18 mouse cellular contexts compared by ENCODE assay signal in genomic region chr5:69705168-69705532, GRCm38 (mm10).
DNase-seq lines count a peak whose midpoint lies in the region; ATAC-seq and TF ChIP-seq lines count a peak whose summit lies in the region.
"Had no signal": no experiment of that assay in that cellular context is flagged by ENCODE, and none has a peak within 500 bp of the region (broad histone marks: within the 10 kb centered on the region; RNA-seq: fewer than 3 reads in every experiment).

No protein-coding gene starts in this region.

- no peak overlapping the region for H3K4me3 ChIP-seq in forebrain, embryonic 14.5 days (ENCODE audit: low read depth, low read length)
- no peak overlapping the region for H3K4me3 ChIP-seq in forebrain, embryonic 11.5 days (ENCODE audit: low read depth, low read length)
- no peak overlapping the region for H3K4me3 ChIP-seq in forebrain, postnatal 0 days (ENCODE audit: low read depth, low read length)
- no peak overlapping the region for H3K4me3 ChIP-seq in midbrain, embryonic 14.5 days (replicated peaks; ENCODE audit: low read depth, low read length)
- H3K4me3 ChIP-seq in intestine, embryonic 16.5 days (ENCODE audit: low read length): no peak overlapping the region
- H3K4me3 ChIP-seq: embryonic facial prominence, embryonic 15.5 days; left cerebral cortex, adult 2 months had no signal

- H3K27me3 ChIP-seq in forebrain, embryonic 14.5 days (replicated peaks; ENCODE audit: control insufficient read depth, insufficient read depth, low read length): no peaks in the 10 kb centered on the region
- H3K27me3 ChIP-seq in forebrain, embryonic 11.5 days (ENCODE audit: control insufficient read depth, insufficient read depth, low read length): no peaks in the 10 kb centered on the region
- no peaks in the 10 kb centered on the region for H3K27me3 ChIP-seq in forebrain, postnatal 0 days (ENCODE audit: insufficient read depth, low read length)
- H3K27me3 ChIP-seq in midbrain, embryonic 14.5 days (ENCODE audit: control insufficient read depth, insufficient read depth, low read length): no peaks in the 10 kb centered on the region
- H3K27me3 ChIP-seq in intestine, embryonic 16.5 days (replicated peaks; ENCODE audit: control insufficient read depth, insufficient read depth, low read length): no peaks in the 10 kb centered on the region
- H3K27me3 ChIP-seq: embryonic facial prominence, embryonic 15.5 days had no signal

- H3K27ac ChIP-seq in forebrain, embryonic 14.5 days (ENCODE audit: low read depth, low read length): no peak overlapping the region
- H3K27ac ChIP-seq in forebrain, embryonic 11.5 days (ENCODE audit: low read depth, low read length): no peak overlapping the region
- H3K27ac ChIP-seq in forebrain, postnatal 0 days (ENCODE audit: low read depth, low read length): peak overlapping the region; percentile 21; the same call in 1 of the 2 replicates
- no peak overlapping the region for H3K27ac ChIP-seq in midbrain, embryonic 14.5 days (replicated peaks; ENCODE audit: low read depth, low read length)
- no peak overlapping the region for H3K27ac ChIP-seq in intestine, embryonic 16.5 days (ENCODE audit: low read length)
- H3K27ac ChIP-seq: embryonic facial prominence, embryonic 15.5 days; left cerebral cortex, adult 2 months had no signal

- H3K9me3 ChIP-seq in forebrain, embryonic 14.5 days (replicated peaks; ENCODE audit: control insufficient read depth, low read length): no peaks in the 10 kb centered on the region
- no peaks in the 10 kb centered on the region for H3K9me3 ChIP-seq in forebrain, embryonic 11.5 days (ENCODE audit: control insufficient read depth, low read length)
- no peaks in the 10 kb centered on the region for H3K9me3 ChIP-seq in forebrain, postnatal 0 days (ENCODE audit: low read length)
- H3K9me3 ChIP-seq in midbrain, embryonic 14.5 days (ENCODE audit: control insufficient read depth, low read length): no peaks in the 10 kb centered on the region
- no peaks in the 10 kb centered on the region for H3K9me3 ChIP-seq in intestine, embryonic 16.5 days (ENCODE audit: control insufficient read depth, low read length)
- H3K9me3 ChIP-seq: embryonic facial prominence, embryonic 15.5 days had no signal

- H3K4me2 ChIP-seq in forebrain, embryonic 14.5 days (ENCODE audit: low read length): no peak overlapping the region
- H3K4me2 ChIP-seq in forebrain, embryonic 11.5 days (ENCODE audit: low read depth, low read length, severe bottlenecking): no peak overlapping the region
- H3K4me2 ChIP-seq in forebrain, postnatal 0 days (ENCODE audit: low read depth): no peak overlapping the region
- no peak overlapping the region for H3K4me2 ChIP-seq in midbrain, embryonic 14.5 days (ENCODE audit: low read length)
- H3K4me2 ChIP-seq in intestine, embryonic 16.5 days (ENCODE audit: low read depth, low read length): no peak overlapping the region
- H3K4me2 ChIP-seq: embryonic facial prominence, embryonic 15.5 days; heart, embryonic 11.5 days; liver, embryonic 11.5 days had no signal

- 39% methylated on average over 4 of the region's 4 CpGs for WGBS in forebrain, embryonic 14.5 days
- 52% methylated on average over 4 of the region's 4 CpGs for WGBS in forebrain, embryonic 11.5 days
- WGBS in forebrain, postnatal 0 days: 30% methylated on average over 4 of the region's 4 CpGs
- 54% methylated on average over 4 of the region's 4 CpGs for WGBS in midbrain, embryonic 14.5 days
- 81% methylated on average over 4 of the region's 4 CpGs for WGBS in intestine, embryonic 16.5 days

- DNase-seq in forebrain, embryonic 14.5 days (ENCODE audit: low spot score): peak; percentile 14
- DNase-seq in forebrain, embryonic 11.5 days (ENCODE audit: low spot score): no peak
- DNase-seq in brain, adult 2 months (ENCODE audit: low read depth, low spot score): peak; percentile 10
- peak; percentile 13 for DNase-seq in forebrain, postnatal 0 days
- no peak for DNase-seq in midbrain, embryonic 14.5 days
- DNase-seq in lung, postnatal 36 days: no peak
- no peak for DNase-seq in frontal cortex, postnatal 36 days (ENCODE audit: low spot score in 2 of 2)
- DNase-seq: B cell, adult 2 months; heart, postnatal 10 days; kidney, adult 8-10 months; kidney, postnatal 25 days; lung, adult 18-20 months; right cerebral cortex, adult 18-20 months had no signal

- TF ChIP-seq CTCF in forebrain, postnatal 0 days (IDR thresholded peaks at IDR 0.05; ENCODE audit: low read depth): no peak

- no peaks in the 10 kb centered on the region for H3K36me3 ChIP-seq in forebrain, embryonic 14.5 days (ENCODE audit: control insufficient read depth, insufficient read depth, low read length)
- H3K36me3 ChIP-seq in forebrain, embryonic 11.5 days (ENCODE audit: control insufficient read depth, insufficient read depth, low read length): no peaks in the 10 kb centered on the region
- H3K36me3 ChIP-seq in forebrain, postnatal 0 days (ENCODE audit: insufficient read depth): no peaks in the 10 kb centered on the region
- no peaks in the 10 kb centered on the region for H3K36me3 ChIP-seq in midbrain, embryonic 14.5 days (ENCODE audit: control insufficient read depth, insufficient read depth, low read length)
- no peaks in the 10 kb centered on the region for H3K36me3 ChIP-seq in intestine, embryonic 16.5 days (ENCODE audit: control insufficient read depth, insufficient read depth, low read length)
- H3K36me3 ChIP-seq: embryonic facial prominence, embryonic 15.5 days had no signal

- H3K4me1 ChIP-seq in forebrain, embryonic 14.5 days (ENCODE audit: control insufficient read depth, insufficient read depth, low read length): no peaks in the 10 kb centered on the region
- no peaks in the 10 kb centered on the region for H3K4me1 ChIP-seq in forebrain, embryonic 11.5 days (replicated peaks; ENCODE audit: control insufficient read depth, insufficient read depth, low read length)
- H3K4me1 ChIP-seq in forebrain, postnatal 0 days (ENCODE audit: insufficient read depth): peaks cover 9% of the 10 kb centered on the region; the same call in 1 of the 2 replicates
- no peaks in the 10 kb centered on the region for H3K4me1 ChIP-seq in midbrain, embryonic 14.5 days (ENCODE audit: control insufficient read depth, insufficient read depth, low read length)
- no peaks in the 10 kb centered on the region for H3K4me1 ChIP-seq in intestine, embryonic 16.5 days (ENCODE audit: control insufficient read depth, insufficient read depth, low read length)
- H3K4me1 ChIP-seq: embryonic facial prominence, embryonic 15.5 days had no signal

- no peak overlapping the region for H3K9ac ChIP-seq in forebrain, embryonic 14.5 days (ENCODE audit: low read length)
- H3K9ac ChIP-seq in forebrain, embryonic 11.5 days (ENCODE audit: low read length): no peak overlapping the region
- H3K9ac ChIP-seq in forebrain, postnatal 0 days: no peak overlapping the region
- no peak overlapping the region for H3K9ac ChIP-seq in midbrain, embryonic 14.5 days (replicated peaks; ENCODE audit: low read length)
- H3K9ac ChIP-seq in intestine, embryonic 16.5 days (ENCODE audit: low read depth, low read length): no peak overlapping the region
- H3K9ac ChIP-seq: embryonic facial prominence, embryonic 15.5 days had no signal

- ATAC-seq in forebrain, embryonic 14.5 days: peak; percentile 33; the same call in 1 of the 2 replicates
- no peak; the same call in 1 of the 2 replicates for ATAC-seq in forebrain, embryonic 11.5 days (replicated peaks; ENCODE audit: low FRiP score)
- ATAC-seq in forebrain, postnatal 0 days: no peak
- 0 out of 2 replicates have a peak, but pooled peaks have one; percentile 8 for ATAC-seq in midbrain, embryonic 14.5 days (ENCODE audit: low FRiP score, low TSS enrichment)
- ATAC-seq in intestine, embryonic 16.5 days: no peak

Comparison
In these comparisons a context has a peak if more than half of its experiments do, and no peak if none do; other contexts are left out.
1. ATAC-seq: peak in forebrain, embryonic 14.5 days (single experiment) and midbrain, embryonic 14.5 days (single experiment); none in forebrain, embryonic 11.5 days (single experiment), forebrain, postnatal 0 days (single experiment) and intestine, embryonic 16.5 days (single experiment).
2. DNase-seq: peak in forebrain, embryonic 14.5 days (single experiment), brain, adult 2 months (single experiment) and forebrain, postnatal 0 days (single experiment); none in forebrain, embryonic 11.5 days (single experiment), midbrain, embryonic 14.5 days (single experiment), lung, postnatal 36 days (single experiment) and frontal cortex, postnatal 36 days (0 of 2).